Mouse (Mus musculus): ENCODE results near the gene Cela2a. TPM values are rescaled to one million over a fixed set of nuclear protein-coding genes. Genes with fewer than 3 reads are reported as not detected.

Gene Cela2a
- not detected for total RNA-seq (2021)
- long read RNA-seq, experiment 1 = 0 reads
- long read RNA-seq, experiment 2 = 0 reads

GRCm38 (mm10) chr4:141826060-141826459 is at the start of gene Cela2a:
TSS of gene Cela2a (minus strand) at chr4:141826160.
- DNase-seq (ENCODE audit: low spot score in 2 of 2) = no peak

GRCm38 (mm10) chr4:141875481-141876108 is 49.6 kb upstream of the Cela2a start:
- DNase-seq (ENCODE audit: low spot score in 2 of 2) = no peak

GRCm38 (mm10) chr4:141874601-141875460 is 48.9 kb upstream of the Cela2a start, which contains the start of gene Efhd2:
TSS of gene Efhd2 (minus strand) at chr4:141874920.
- DNase-seq (ENCODE audit: low spot score in 2 of 2) = peak; percentile 77 to 84

- DNase-seq (ENCODE audit: low spot score in 2 of 2) = no peak
Measured at GRCm38 (mm10) chr4:141874111-141874600, 48.2 kb upstream of the Cela2a start.

- no peak for DNase-seq (ENCODE audit: low spot score in 2 of 2)
Measured at GRCm38 (mm10) chr4:141872977-141873376, 47.0 kb upstream of the Cela2a start.

GRCm38 (mm10) chr4:141871909-141872308 is 45.9 kb upstream of the Cela2a start:
- no peak for DNase-seq (ENCODE audit: low spot score in 2 of 2)

GRCm38 (mm10) chr4:141871333-141871725 is 45.4 kb upstream of the Cela2a start:
- no peak for DNase-seq (ENCODE audit: low spot score in 2 of 2)

- no peak for DNase-seq (ENCODE audit: low spot score in 2 of 2)
Measured at GRCm38 (mm10) chr4:141870666-141871332, 44.8 kb upstream of the Cela2a start.

- DNase-seq (ENCODE audit: low spot score in 2 of 2) = no peak
Measured at GRCm38 (mm10) chr4:141869436-141870215, 43.7 kb upstream of the Cela2a start.

GRCm38 (mm10) chr4:141868051-141868450 is 42.1 kb upstream of the Cela2a start:
- DNase-seq (ENCODE audit: low spot score in 2 of 2) = no peak

- peak; percentile 58 to 84 for DNase-seq (ENCODE audit: low spot score in 2 of 2)
Measured at GRCm38 (mm10) chr4:141867498-141867897, 41.5 kb upstream of the Cela2a start.

GRCm38 (mm10) chr4:141866933-141867490 is 41.1 kb upstream of the Cela2a start:
- peak in 1 of 2 experiments; percentile 55 for DNase-seq (ENCODE audit: low spot score in 2 of 2)

GRCm38 (mm10) chr4:141865600-141865999 is 39.6 kb upstream of the Cela2a start:
- DNase-seq (ENCODE audit: low spot score in 2 of 2) = no peak

GRCm38 (mm10) chr4:141865006-141865405 is 39.0 kb upstream of the Cela2a start:
- no peak for DNase-seq (ENCODE audit: low spot score in 2 of 2)

- DNase-seq (ENCODE audit: low spot score in 2 of 2) = no peak
Measured at GRCm38 (mm10) chr4:141864506-141864905, 38.5 kb upstream of the Cela2a start.

- DNase-seq (ENCODE audit: low spot score in 2 of 2) = no peak
Measured at GRCm38 (mm10) chr4:141863726-141864280, 37.8 kb upstream of the Cela2a start.

- DNase-seq (ENCODE audit: low spot score in 2 of 2) = no peak
Measured at GRCm38 (mm10) chr4:141862867-141863266, 36.9 kb upstream of the Cela2a start.

GRCm38 (mm10) chr4:141861591-141862295 is 35.8 kb upstream of the Cela2a start:
- DNase-seq (ENCODE audit: low spot score in 2 of 2) = no peak

- no peak for DNase-seq (ENCODE audit: low spot score in 2 of 2)
Measured at GRCm38 (mm10) chr4:141860246-141860841, 34.4 kb upstream of the Cela2a start.
